Mouse (Mus musculus) thymus, postnatal 14 days (tissue): ENCODE measurements around the gene Otos.

Experiments
- DNase-seq: peaks from one replicate; pipeline ENCODE4 v3.0.0; 2021

The Otos gene

GRCm38 (mm10) chr1:92605482-92605881 is 43.2 kb downstream of the Otos start, which contains the start of gene Olfr1410:
Gene Olfr1410 (plus strand): TSS chr1:92605782.
- no peak for DNase-seq

DNA sequence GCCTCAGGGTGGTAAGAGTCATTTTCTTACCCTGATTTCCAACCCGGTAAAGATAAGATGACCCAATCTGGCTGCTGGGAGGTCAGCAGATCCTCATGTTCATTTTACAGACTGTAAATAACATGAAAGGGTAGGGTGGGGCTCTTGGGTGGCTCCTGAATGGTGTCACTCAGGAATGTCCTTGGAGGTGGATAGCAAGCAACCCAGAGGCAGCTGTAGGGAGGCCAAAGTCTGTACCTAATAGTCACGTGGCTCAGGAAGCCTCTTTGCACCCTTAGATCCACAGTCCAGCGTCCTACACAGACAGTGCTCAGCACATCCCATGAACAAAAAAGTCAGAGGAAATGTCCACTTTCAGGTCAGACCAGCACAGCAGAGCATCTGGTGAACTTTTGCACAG is 52.6 kb downstream of the Otos start:
- no peak for DNase-seq
